Mouse (Mus musculus): ENCODE measurements around the gene Zfp385a. TPM values are rescaled to one million over a fixed set of nuclear protein-coding genes. Genes with fewer than 3 reads are reported as not detected.
"Not testable (repeated sequence)": the region's sequence is repeated elsewhere in the genome, so short reads cannot be mapped to it uniquely, and the experiment has no call there.

The Zfp385a gene
- total RNA-seq, 2 experiments from 2014 or later, result 22.5 to 29.7 TPM

DNA sequence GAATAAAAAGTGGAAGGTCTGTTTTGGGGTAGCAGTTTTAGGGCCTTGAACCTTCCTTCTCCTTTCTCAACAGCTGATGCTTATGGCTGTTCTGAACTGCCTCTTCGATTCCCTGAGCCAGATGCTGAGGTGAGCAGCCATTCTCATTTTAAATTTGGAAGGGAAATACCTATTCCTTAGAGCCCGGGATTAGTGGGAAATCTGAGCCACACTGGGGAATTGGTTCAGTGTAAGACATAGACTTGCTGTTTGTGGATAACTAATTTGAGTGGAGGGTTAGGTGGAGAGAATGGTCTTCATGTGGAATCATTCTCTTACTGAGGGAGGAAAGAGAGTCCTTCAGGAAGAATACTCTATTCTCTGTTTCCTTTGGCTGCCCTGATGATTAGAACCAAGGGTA lies 45.2 kb downstream of the Zfp385a start:
- no peak for DNase-seq (ENCODE audit: low spot score in 2 of 2)

GRCm38 (mm10) chr15:103293375-103293774 lies 46.5 kb downstream of the Zfp385a start:
- no peak for DNase-seq (ENCODE audit: low spot score in 2 of 2)

GRCm38 (mm10) chr15:103292673-103293345 lies 47.1 kb downstream of the Zfp385a start:
- DNase-seq (ENCODE audit: low spot score in 2 of 2), result no peak

DNA sequence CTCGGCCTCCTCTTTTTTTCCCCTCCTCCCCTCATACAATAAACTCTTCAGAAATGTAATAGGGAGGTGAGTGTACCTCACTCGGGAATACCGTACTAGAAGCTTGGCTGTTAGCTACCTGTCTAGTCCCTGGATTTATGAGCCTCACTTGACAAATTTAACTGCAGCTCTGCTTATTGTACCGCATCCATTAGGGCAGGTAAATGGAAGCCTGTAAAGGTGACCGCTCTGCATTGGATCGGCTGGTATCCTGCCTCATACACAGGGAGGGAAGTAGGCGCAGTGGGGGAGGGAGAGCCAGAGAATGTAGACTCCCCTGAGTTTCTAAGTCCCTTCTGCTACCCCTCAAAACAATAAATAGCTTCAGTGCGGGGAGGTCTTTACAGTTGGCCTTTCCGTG lies 49.0 kb downstream of the Zfp385a start:
- DNase-seq (ENCODE audit: low spot score in 2 of 2), result no peak

DNA sequence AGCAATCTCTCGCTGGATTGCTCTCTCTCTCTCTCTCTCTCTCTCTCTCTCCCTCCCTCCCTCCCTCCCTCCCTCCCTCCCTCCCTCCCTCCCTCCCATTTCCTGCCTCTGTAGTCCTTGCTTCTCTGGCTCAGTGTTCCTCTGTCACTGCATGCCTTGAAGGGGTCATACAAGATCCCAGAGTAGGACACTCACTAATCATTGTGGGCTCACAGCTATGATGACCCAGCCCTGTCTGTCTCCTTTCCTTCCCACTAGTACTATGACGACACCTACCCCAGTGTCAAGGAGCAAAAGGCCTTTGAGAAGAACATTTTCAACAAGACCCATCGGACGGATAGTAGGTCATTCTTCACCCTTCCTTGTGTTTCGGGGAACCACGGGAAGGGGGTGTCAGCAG lies 49.5 kb downstream of the Zfp385a start:
- no peak for DNase-seq (ENCODE audit: low spot score in 2 of 2)

- no peak for DNase-seq (ENCODE audit: low spot score in 2 of 2)
Measured at GRCm38 (mm10) chr15:103289600-103289999, 50.3 kb downstream of the Zfp385a start.

- DNase-seq (ENCODE audit: low spot score in 2 of 2), result no peak
Measured at GRCm38 (mm10) chr15:103285778-103286417, 54.0 kb downstream of the Zfp385a start.

- DNase-seq (ENCODE audit: low spot score in 2 of 2), result no peak
Measured at GRCm38 (mm10) chr15:103284647-103285046, 55.2 kb downstream of the Zfp385a start.

- no peak for DNase-seq (ENCODE audit: low spot score in 2 of 2)
Measured at GRCm38 (mm10) chr15:103284066-103284465, 55.8 kb downstream of the Zfp385a start.

- DNase-seq (ENCODE audit: low spot score in 2 of 2), result no peak
Measured at GRCm38 (mm10) chr15:103281465-103282205, 58.3 kb downstream of the Zfp385a start.

DNA sequence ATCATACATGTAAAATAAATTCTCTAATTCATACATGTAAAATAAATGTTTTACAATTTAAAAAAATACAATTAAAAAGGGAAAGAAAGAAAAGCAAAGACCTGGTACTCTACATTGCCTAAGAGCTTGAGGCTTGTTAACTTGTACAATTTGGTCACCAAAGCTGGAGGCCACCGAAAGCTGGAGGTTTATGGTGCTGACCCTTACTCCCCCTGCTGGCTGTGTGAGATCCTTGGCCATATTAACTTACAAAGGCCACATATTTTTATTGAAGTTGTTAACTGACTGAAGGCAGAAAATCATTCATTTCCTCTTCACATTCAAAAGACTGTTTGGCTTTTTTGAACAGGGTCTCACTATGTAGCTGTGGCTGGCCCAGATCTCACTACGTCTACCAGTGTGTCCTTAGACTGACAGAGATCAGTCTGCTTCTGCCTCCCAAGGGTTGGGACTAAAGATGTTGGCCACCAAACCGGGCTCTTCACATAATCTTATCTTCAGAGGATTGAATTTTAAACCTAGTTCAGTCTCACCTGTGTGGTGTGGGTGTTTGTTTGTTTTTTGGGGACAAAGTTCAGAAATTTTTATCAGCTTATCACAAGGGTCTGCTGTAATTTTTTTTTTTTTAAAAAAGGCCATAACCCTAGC lies 59.0 kb downstream of the Zfp385a start:
- no peak for DNase-seq (ENCODE audit: low spot score in 2 of 2)

DNA sequence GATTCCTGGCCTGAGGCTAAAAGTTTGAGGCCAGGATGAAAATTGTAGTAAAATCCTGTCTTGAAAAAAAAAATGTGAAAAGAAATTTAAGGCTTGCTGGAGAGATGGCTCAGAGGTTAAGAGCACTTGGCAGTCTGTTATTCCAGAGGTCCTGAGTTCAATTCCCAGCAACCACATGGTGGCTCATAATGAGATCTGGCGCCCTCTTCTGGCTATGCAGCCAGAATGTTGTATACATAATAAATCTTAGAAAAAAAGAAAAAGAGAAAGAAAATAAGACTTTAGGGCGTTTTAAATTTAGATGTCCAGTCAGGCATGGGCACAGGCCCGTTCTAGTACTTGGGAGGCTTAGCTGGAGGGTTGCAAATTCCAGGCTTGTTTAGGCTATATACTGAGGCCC lies 60.1 kb downstream of the Zfp385a start:
- no peak for DNase-seq (ENCODE audit: low spot score in 2 of 2)

DNA sequence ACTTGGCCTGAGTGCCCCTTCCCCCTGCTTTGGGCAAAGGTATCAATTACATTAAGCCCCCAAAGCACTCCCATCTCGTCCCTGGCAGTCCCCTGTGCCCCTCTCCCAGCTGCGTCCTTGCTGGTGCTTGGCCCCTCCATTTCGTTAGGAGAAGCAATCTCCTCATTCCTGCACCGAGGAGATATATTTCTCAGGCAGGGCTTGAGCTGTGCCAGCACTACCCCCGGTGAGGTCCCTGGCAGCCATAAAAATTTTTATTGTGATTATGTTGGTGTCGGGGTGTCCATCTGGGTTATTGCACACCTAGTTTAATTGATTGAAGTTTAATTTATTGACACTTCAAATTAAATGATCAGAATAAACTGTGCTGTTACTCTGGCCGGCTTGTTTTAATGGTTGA lies 61.9 kb downstream of the Zfp385a start:
- DNase-seq (ENCODE audit: low spot score in 2 of 2), result no peak

- DNase-seq (ENCODE audit: low spot score in 2 of 2), result not testable (repeated sequence)
Measured at GRCm38 (mm10) chr15:103275943-103276342, 64.0 kb downstream of the Zfp385a start.

DNA sequence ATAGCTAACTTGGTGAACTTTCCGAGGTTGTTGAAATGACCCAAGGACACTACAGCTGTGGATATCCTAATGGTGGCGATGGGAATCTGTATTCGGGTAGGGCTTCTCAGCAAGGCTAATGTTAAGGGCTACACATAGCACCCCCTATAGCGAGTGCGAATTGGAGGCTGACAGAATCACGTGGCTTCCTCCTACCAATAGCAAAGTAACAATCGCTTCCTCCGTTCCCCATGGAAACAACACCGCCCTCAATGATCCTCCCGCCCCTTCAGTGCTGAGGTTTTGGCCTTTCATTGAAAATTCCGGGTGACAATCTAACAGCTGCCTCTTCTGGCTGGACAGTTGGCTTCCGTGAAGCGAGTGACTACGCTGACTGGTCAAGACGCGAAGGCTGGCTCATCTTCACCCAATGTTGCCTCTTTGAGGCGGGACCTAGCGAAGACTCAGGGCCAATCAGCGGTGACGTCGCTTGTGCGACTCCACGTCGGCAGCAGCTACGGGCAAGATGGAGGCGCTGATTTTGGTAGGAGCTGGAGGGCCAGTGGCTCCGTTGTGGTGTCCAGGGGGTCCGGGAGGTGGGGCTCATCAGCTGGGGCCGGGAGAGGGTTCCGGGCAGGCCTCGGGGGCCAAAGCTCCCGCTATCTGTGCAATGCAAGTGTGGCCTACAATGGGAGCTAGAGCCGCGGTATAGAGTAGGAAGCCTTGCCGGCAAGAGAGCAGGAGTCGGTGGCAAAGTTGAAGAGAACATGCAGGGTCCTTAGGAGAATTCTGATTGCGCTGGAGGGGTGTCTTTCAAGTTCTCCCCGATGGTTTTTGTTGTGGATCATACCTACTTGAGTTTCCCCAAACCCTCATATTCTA lies 67.2 kb downstream of the Zfp385a start, which contains the start of gene Copz1:
TSS of gene Copz1 (plus strand) at position 296 of the 861 bp plus-strand sequence.
- DNase-seq (ENCODE audit: low spot score in 2 of 2), result peak; percentile 81 to 88

- no peak for DNase-seq (ENCODE audit: low spot score in 2 of 2)
Measured at GRCm38 (mm10) chr15:103268903-103269302, 71.0 kb downstream of the Zfp385a start.

GRCm38 (mm10) chr15:103264794-103265193 lies 75.1 kb downstream of the Zfp385a start:
- DNase-seq (ENCODE audit: low spot score in 2 of 2), result no peak
